Mouse (Mus musculus): ENCODE results near the gene Padi1. TPM values are rescaled to one million over a fixed set of nuclear protein-coding genes. Genes with fewer than 3 reads are reported as not detected.

Padi1 gene
- polyA plus RNA-seq, 1 experiment from 2014 or later: 0.28 TPM

DNA sequence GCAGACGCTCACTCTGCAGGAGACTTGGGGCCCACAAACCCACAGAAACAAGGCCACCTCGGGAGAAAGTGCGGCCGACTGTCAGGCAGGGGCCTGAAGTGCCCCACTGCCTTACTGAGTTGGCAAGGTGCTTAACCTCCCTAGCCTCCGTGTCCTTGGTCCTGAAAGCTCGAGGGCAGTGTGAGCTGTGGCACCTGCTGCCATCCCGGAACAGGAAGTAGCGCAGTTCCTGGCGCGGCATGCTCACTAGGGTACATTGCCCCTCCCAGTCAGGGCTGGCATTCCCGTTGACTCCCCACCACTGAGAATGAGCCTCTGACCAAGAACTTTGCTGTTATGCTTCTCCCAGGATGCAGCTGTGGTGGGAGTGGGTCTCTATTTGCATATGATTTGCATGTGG is 19.6 kb downstream of the Padi1 start:
- no peak overlapping the region for H3K9ac ChIP-seq (ENCODE audit: low read length)
- no peak for DNase-seq (ENCODE audit: low spot score)
- H3K4me1 ChIP-seq (ENCODE audit: control insufficient read depth, insufficient read depth, low read length): no peaks in the 10 kb centered on the region
- no peak overlapping the region for H3K4me3 ChIP-seq (ENCODE audit: low read depth, low read length)
- 51% methylated on average over 11 of the region's 11 CpGs for WGBS
- no peak overlapping the region for H3K27ac ChIP-seq (replicated peaks; ENCODE audit: low read depth, low read length)
- no peak overlapping the region for H3K4me2 ChIP-seq (ENCODE audit: low read depth, severe bottlenecking)
- ATAC-seq (ENCODE audit: insufficient number of reproducible peaks, low FRiP score, low TSS enrichment, low read depth): no peak
- H3K27me3 ChIP-seq (ENCODE audit: control insufficient read depth, insufficient read depth, low read length): no peaks in the 10 kb centered on the region
- H3K36me3 ChIP-seq (ENCODE audit: control insufficient read depth, insufficient read depth, low read length): no peaks in the 10 kb centered on the region
- peaks cover 4% of the 10 kb centered on the region; the same call in 1 of the 2 replicates for H3K9me3 ChIP-seq (ENCODE audit: control insufficient read depth, low read length)

DNA sequence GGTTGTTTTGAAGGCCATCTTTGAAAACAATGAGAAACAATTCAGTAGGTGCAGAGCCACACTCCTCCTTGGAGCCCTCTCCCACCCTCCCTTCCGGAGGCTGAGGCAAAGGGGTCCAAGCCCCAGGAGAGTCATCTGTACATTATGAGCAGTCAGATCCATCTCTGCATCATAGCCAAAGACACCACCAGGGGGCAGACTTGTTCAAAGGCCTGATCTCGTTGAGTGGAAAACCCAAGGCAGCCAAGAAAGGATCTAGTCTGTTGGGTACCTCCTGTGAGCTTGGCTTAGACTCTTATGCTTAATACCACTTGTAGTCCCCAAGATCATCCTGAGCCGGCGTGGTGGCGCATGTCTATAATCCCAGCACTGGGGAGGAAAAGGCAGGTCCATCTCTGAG is 23.6 kb downstream of the Padi1 start:
- Histone ChIP-seq H3K27me3 (ENCODE audit: control insufficient read depth, insufficient read depth, low read length) (no peaks in the 10 kb centered on the region), H3K4me1 (ENCODE audit: control insufficient read depth, insufficient read depth, low read length) (no peaks in the 10 kb centered on the region), H3K9me3 (ENCODE audit: control insufficient read depth, low read length) (peaks cover 4% of the 10 kb centered on the region; the same call in 1 of the 2 replicates), H3K27ac (replicated peaks; ENCODE audit: low read depth, low read length) (no peak overlapping the region), H3K4me3 (ENCODE audit: low read depth, low read length) (no peak overlapping the region), H3K9ac (ENCODE audit: low read length) (no peak overlapping the region), H3K36me3 (ENCODE audit: control insufficient read depth, insufficient read depth, low read length) (no peaks in the 10 kb centered on the region), H3K4me2 (ENCODE audit: low read depth, severe bottlenecking) (no peak overlapping the region)
- 69% methylated on average over 5 of the region's 5 CpGs for WGBS
- peak; percentile 55 for DNase-seq (ENCODE audit: low spot score)
- no peak for ATAC-seq (ENCODE audit: insufficient number of reproducible peaks, low FRiP score, low TSS enrichment, low read depth)

DNA sequence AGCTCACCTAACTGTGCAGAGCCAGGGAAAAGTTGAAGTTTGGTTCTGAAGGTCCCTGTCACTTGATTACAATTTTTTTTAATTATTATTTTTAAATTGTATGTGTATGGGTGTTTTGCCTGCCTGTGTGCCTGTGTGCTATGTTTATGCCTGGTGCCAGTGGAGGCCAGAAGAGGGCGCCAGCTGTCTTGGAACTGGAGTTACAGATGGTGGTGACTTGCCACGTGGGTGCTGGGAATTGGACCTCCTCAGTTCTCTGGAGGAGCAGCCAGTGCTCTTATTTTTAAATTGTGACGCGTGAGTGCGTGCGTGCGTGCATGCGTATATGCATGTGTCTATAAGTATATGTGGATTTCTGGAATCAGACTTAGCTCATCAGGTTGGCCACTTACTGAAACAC is 28.2 kb downstream of the Padi1 start:
- no peak for ATAC-seq (ENCODE audit: insufficient number of reproducible peaks, low FRiP score, low TSS enrichment, low read depth)
- Histone ChIP-seq H3K4me2 (ENCODE audit: low read depth, severe bottlenecking) (no peak overlapping the region), H3K9me3 (ENCODE audit: control insufficient read depth, low read length) (no peaks in the 10 kb centered on the region), H3K36me3 (ENCODE audit: control insufficient read depth, insufficient read depth, low read length) (no peaks in the 10 kb centered on the region), H3K9ac (ENCODE audit: low read length) (no peak overlapping the region), H3K4me1 (ENCODE audit: control insufficient read depth, insufficient read depth, low read length) (peaks cover 23% of the 10 kb centered on the region), H3K27me3 (ENCODE audit: control insufficient read depth, insufficient read depth, low read length) (no peaks in the 10 kb centered on the region), H3K4me3 (ENCODE audit: low read depth, low read length) (no peak overlapping the region), H3K27ac (replicated peaks; ENCODE audit: low read depth, low read length) (no peak overlapping the region)
- no peak for DNase-seq (ENCODE audit: low spot score)
- 90% methylated on average over 8 of the region's 8 CpGs for WGBS

DNA sequence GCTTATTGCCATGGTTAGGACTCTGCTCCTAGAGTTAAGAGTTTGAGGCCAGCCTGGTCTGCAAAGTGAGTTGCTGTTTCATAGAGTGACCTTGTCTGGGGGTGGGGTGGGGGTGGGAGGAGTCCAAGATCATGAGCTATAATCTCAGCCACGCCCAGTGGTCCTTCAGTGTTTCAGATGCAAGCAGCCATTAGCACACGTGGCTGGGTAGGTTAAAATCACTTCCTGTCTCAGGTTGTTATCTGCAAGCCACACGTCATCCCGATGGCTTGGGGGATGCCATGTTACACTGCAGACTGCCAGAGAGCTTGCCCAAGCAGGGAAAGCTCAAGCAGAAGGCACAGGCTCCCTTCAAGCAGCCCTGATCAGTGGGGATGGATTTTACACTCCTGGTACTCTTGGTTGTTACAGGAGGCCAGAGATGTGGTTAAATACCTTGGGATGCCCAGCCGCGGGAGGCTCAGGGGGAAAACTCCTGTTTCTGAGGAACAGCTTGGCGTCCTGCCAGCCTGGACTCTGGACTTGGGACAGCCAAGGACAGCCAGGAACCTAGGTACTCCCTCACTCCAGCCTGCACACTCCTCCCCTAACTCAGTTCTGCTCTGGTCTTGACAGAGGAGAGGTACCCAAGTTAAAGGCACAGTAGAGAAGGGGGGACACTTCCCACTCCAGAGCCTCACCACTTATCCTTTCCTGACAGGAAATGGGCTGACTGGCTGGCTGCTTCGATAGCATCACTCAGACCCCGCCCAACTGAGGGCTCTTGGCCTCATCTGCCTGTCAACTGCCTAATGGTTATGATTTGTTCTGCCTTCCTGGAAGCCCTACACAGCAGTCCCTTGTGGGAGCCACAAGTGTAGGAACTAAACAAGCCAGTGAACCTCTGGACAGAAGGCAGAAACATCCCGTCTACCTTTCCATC is 29.3 kb downstream of the Padi1 start:
- Histone ChIP-seq H3K36me3 (ENCODE audit: control insufficient read depth, insufficient read depth, low read length) (no peaks in the 10 kb centered on the region), H3K4me2 (ENCODE audit: low read depth, severe bottlenecking) (no peak overlapping the region), H3K27me3 (ENCODE audit: control insufficient read depth, insufficient read depth, low read length) (no peaks in the 10 kb centered on the region), H3K9ac (ENCODE audit: low read length) (no peak overlapping the region), H3K4me3 (ENCODE audit: low read depth, low read length) (no peak overlapping the region), H3K27ac (replicated peaks; ENCODE audit: low read depth, low read length) (no peak overlapping the region), H3K9me3 (ENCODE audit: control insufficient read depth, low read length) (no peaks in the 10 kb centered on the region), H3K4me1 (ENCODE audit: control insufficient read depth, insufficient read depth, low read length) (peaks cover 29% of the 10 kb centered on the region)
- 54% methylated on average over 10 of the region's 10 CpGs for WGBS
- ATAC-seq (ENCODE audit: insufficient number of reproducible peaks, low FRiP score, low TSS enrichment, low read depth) (no peak), DNase-seq (ENCODE audit: low spot score) (no peak)

DNA sequence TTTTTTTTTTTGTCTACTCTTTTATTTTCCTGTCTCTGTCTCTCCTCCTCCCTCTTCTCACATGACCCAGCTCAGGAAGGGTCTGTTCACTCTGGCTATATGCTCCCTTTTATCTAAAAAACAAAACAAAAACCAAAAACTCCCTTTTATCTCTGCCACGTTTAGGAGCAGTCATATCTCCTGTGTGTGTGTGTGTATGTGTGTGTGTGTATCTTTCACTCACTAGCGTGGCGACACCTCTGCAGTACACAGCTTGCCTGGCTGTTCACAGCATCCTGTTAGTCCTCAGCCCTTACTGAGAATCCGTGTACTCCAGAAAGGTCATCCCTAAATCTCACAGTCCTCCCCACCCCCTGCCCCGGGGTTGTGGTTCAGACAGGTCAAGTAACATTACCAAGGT is 30.1 kb downstream of the Padi1 start:
- DNase-seq (ENCODE audit: low spot score): no peak
- peaks cover 29% of the 10 kb centered on the region for H3K4me1 ChIP-seq (ENCODE audit: control insufficient read depth, insufficient read depth, low read length)
- no peak for ATAC-seq (ENCODE audit: insufficient number of reproducible peaks, low FRiP score, low TSS enrichment, low read depth)
- no peak overlapping the region for H3K4me2 ChIP-seq (ENCODE audit: low read depth, severe bottlenecking)
- no peaks in the 10 kb centered on the region for H3K36me3 ChIP-seq (ENCODE audit: control insufficient read depth, insufficient read depth, low read length)
- no peak overlapping the region for H3K9ac ChIP-seq (ENCODE audit: low read length)
- no peaks in the 10 kb centered on the region for H3K27me3 ChIP-seq (ENCODE audit: control insufficient read depth, insufficient read depth, low read length)
- WGBS: 73% methylated on average over 5 of the region's 5 CpGs
- no peaks in the 10 kb centered on the region for H3K9me3 ChIP-seq (ENCODE audit: control insufficient read depth, low read length)
- H3K4me3 ChIP-seq (ENCODE audit: low read depth, low read length): no peak overlapping the region
- H3K27ac ChIP-seq (replicated peaks; ENCODE audit: low read depth, low read length): no peak overlapping the region

DNA sequence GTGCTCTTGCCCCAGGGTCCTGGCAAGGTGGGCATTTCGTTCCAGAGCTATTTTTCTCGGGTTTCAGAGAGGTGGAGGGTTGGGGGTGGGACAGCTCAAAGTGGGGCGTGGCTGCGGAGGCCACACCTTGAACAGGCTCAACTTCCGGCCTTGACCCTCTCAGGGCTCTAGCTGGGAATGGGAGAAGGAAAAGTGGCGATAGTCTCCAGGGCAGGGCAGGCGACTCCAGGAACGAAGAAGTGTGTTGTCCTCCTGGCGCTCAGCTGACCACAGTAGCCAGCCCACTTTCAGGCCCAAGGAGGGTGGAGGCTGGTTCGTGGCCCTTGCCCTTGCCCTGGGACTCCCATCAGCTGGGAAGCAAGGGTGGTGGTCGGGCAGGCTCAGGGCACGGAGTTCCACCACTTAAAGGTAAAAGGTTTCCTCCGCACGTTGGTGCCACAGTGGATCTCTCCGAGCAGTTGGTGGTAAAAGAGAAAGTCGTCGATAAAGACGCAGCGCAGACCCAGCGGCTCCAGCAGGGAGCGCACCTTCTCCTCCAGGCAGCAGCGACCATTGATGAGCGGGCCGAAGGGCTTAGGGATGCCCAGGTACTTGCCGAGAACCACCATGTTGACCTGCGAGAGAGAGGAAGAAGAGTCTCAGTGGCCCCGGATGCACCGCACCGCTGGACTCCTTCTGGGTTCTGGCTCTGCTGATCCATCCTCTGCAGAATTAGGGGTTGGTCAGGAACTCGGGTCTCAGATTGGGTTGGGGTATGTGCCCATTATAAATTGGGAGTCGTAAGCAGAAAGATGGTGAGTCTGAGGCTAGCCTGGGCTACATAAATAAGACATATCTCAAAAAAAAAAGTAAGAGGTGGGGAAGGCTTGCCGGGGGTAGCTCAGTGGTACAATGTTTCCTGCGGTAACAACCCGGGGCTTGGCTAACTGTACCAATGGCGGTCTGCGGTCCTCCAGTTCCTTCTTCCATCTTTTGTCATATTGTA is 31.0 kb downstream of the Padi1 start:
- peak overlapping the region; percentile 89 for H3K27ac ChIP-seq (replicated peaks; ENCODE audit: low read depth, low read length)
- 23% methylated on average over 36 of the region's 36 CpGs for WGBS

DNA sequence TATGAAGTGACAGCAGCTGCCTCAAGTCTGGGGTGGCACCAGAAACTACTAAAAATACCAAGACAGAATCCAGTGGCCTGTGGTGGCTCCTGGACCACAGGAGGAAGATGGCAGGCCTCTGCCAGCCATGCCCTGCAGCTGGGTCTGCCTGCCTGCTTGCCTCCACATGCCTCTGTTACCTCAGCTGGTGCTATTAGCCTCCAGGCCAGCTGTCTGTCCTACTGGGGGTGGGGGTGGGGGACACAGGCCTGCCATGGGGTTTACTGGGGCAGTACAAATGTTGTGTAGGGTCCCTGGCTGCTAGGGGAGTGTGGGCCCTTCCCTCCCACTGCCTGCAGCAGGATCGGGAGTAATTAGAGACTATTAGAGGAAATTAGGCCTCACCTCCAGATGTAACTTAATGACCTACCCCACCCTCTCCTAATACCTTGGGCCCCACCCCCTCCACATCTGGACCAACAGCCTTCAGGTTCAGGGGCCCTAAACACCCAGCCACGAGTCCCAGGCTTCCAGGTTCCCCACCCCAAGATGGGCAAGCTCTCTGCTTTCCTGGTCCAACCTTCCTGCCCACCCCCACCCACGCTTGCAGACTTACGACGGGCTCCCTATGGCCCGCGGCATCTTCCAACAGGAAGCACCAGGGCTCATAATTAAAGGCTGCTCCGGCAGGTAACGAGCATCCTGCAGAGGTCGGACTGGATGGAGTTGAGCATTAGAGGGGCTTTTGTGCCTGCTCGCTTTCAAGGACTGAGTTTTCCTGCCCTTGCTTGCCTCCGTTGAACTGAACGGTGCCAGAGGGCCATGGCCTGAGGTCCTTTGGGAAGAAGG is 32.0 kb downstream of the Padi1 start:
- Histone ChIP-seq H3K36me3 (ENCODE audit: control insufficient read depth, insufficient read depth, low read length) (no peaks in the 10 kb centered on the region), H3K4me2 (ENCODE audit: low read depth, severe bottlenecking) (peak overlapping the region; percentile 74), H3K4me1 (ENCODE audit: control insufficient read depth, insufficient read depth, low read length) (peaks cover 29% of the 10 kb centered on the region), H3K9ac (ENCODE audit: low read length) (peak overlapping the region; percentile 52), H3K27ac (replicated peaks; ENCODE audit: low read depth, low read length) (peak overlapping the region; percentile 89), H3K4me3 (ENCODE audit: low read depth, low read length) (peak overlapping the region; percentile 39), H3K27me3 (ENCODE audit: control insufficient read depth, insufficient read depth, low read length) (no peaks in the 10 kb centered on the region), H3K9me3 (ENCODE audit: control insufficient read depth, low read length) (no peaks in the 10 kb centered on the region)
- peak; percentile 41; the same call in 1 of the 2 replicates for ATAC-seq (ENCODE audit: insufficient number of reproducible peaks, low FRiP score, low TSS enrichment, low read depth)
- peak; percentile 70 for DNase-seq (ENCODE audit: low spot score)
- WGBS: 3% methylated on average over 13 of the region's 13 CpGs

More for the DNA sequence above, 31.0 kb downstream of the Padi1 start:
- Histone ChIP-seq H3K4me3 (ENCODE audit: low read depth, low read length) (peak overlapping the region; percentile 39), H3K27me3 (ENCODE audit: control insufficient read depth, insufficient read depth, low read length) (no peaks in the 10 kb centered on the region), H3K9ac (ENCODE audit: low read length) (peak overlapping the region; percentile 52), H3K36me3 (ENCODE audit: control insufficient read depth, insufficient read depth, low read length) (no peaks in the 10 kb centered on the region), H3K4me2 (ENCODE audit: low read depth, severe bottlenecking) (peak overlapping the region; percentile 74), H3K9me3 (ENCODE audit: control insufficient read depth, low read length) (no peaks in the 10 kb centered on the region), H3K4me1 (ENCODE audit: control insufficient read depth, insufficient read depth, low read length) (peaks cover 29% of the 10 kb centered on the region)
- peak; percentile 64 for ATAC-seq (ENCODE audit: insufficient number of reproducible peaks, low FRiP score, low TSS enrichment, low read depth)
- peak; percentile 79 for DNase-seq (ENCODE audit: low spot score)
